ENCODE assay signal across 17 mouse cellular contexts in the genomic region with DNA sequence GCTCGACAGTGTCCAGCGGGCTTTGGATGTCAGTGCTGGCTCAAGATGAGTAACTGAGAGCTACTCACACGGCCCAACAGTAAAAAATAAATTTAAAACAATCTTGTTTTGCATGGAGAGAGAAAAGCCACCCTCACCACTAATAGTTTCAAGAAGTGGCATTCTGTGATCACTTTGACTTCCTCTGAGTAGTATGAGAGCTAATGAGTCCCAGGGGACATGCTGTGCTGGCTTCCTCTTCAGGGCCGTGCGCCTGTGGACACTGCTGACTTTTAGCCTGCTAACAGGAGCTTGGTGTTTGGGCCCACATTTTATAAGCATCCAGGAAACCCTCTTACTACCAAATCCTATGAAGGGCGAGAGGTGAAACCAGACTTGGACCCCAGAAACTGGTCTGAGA. TPM values are rescaled to one million over a fixed set of nuclear protein-coding genes. Genes with fewer than 3 reads are reported as not detected.
DNase-seq lines count a peak whose midpoint lies in the region; ATAC-seq and TF ChIP-seq lines count a peak whose summit lies in the region.
"Had no signal": no experiment of that assay in that cellular context is flagged by ENCODE, and none has a peak within 500 bp of the region (broad histone marks: within the 10 kb centered on the region; RNA-seq: fewer than 3 reads in every experiment).

No protein-coding gene starts in this region.

- H3K9me3 ChIP-seq in limb, embryonic 10.5 days (replicated peaks), result no peaks in the 10 kb centered on the region
- H3K9me3 ChIP-seq: liver, embryonic 13.5 days had no signal

- no peak overlapping the region for H3K27ac ChIP-seq in kidney, adult 2 months (ENCODE audit: insufficient read depth, low read depth, low read length)
- H3K27ac ChIP-seq in spleen, adult 2 months (ENCODE audit: insufficient read depth, low read length), result no peak overlapping the region; the same call in 1 of the 2 replicates
- H3K27ac ChIP-seq in limb, embryonic 10.5 days, result peak overlapping the region; percentile 51
- H3K27ac ChIP-seq: liver, embryonic 13.5 days had no signal

- TF ChIP-seq CTCF in kidney, adult 2 months (conservative IDR thresholded peaks at IDR 0.05; ENCODE audit: insufficient read depth, insufficient read length, low read depth, low read length), result no peak
- TF ChIP-seq CTCF in spleen, adult 2 months (IDR thresholded peaks at IDR 0.05; ENCODE audit: extremely low read depth, insufficient read depth, insufficient read length, insufficient replicate concordance), result no peak

- no peak for ATAC-seq in erythroid progenitor cell, adult 5-6 weeks (replicated peaks; ENCODE audit: low FRiP score, poor library complexity, severe bottlenecking)
- ATAC-seq: lung, postnatal 0 days; Patski had no signal

- H3K4me1 ChIP-seq in kidney, adult 2 months (ENCODE audit: control insufficient read depth, insufficient read depth, low read length), result no peaks in the 10 kb centered on the region
- peaks cover 16% of the 10 kb centered on the region; the same call in 1 of the 2 replicates for H3K4me1 ChIP-seq in spleen, adult 2 months (ENCODE audit: control insufficient read depth, insufficient read depth, insufficient read length)
- H3K4me1 ChIP-seq in limb, embryonic 10.5 days, result peaks cover 27% of the 10 kb centered on the region
- H3K4me1 ChIP-seq: liver, embryonic 13.5 days had no signal

- no peaks in the 10 kb centered on the region for H3K27me3 ChIP-seq in kidney, adult 2 months (replicated peaks; ENCODE audit: control insufficient read depth, insufficient read depth, low read length)
- no peaks in the 10 kb centered on the region for H3K27me3 ChIP-seq in spleen, adult 2 months (ENCODE audit: control insufficient read depth, insufficient read depth, low read length)
- H3K27me3 ChIP-seq in limb, embryonic 10.5 days (ENCODE audit: low read depth, poor library complexity, severe bottlenecking), result no peaks in the 10 kb centered on the region
- H3K27me3 ChIP-seq: liver, embryonic 13.5 days; Patski had no signal

- H3K36me3 ChIP-seq in kidney, adult 2 months (ENCODE audit: control insufficient read depth, insufficient read depth, low read length), result no peaks in the 10 kb centered on the region
- H3K36me3 ChIP-seq in spleen, adult 2 months (ENCODE audit: control insufficient read depth, insufficient read depth, low read length), result no peaks in the 10 kb centered on the region
- H3K36me3 ChIP-seq in limb, embryonic 10.5 days, result no peaks in the 10 kb centered on the region
- H3K36me3 ChIP-seq: liver, embryonic 13.5 days had no signal

- 76% methylated on average over 6 of the region's 6 CpGs for WGBS in kidney, adult 2 months
- 49% methylated on average over 6 of the region's 6 CpGs for WGBS in spleen, adult 2 months
- WGBS in limb, embryonic 10.5 days, result 70% methylated on average over 6 of the region's 6 CpGs

- DNase-seq in kidney, adult 2 months, result peak; percentile 38
- DNase-seq in kidney, adult 18-20 months, result no peak
- DNase-seq in spleen, adult 2 months (ENCODE audit: low read depth in 1 of 2, low spot score in 2 of 2), result peak; percentile 41 to 43
- DNase-seq in spleen, postnatal 14 days (ENCODE audit: low spot score in 2 of 2), result no peak
- DNase-seq in limb, embryonic 10.5 days (ENCODE audit: low spot score), result no peak
- no peak for DNase-seq in thymus, postnatal 0 days (ENCODE audit: low spot score)
- DNase-seq: cerebellum, adult 2 months; gastrocnemius, postnatal 36 days; kidney, postnatal 4 days; liver, embryonic 13.5 days; thymus, adult 18-20 months had no signal

- TF ChIP-seq POLR2A in kidney, adult 2 months (IDR thresholded peaks at IDR 0.05; ENCODE audit: low read depth, low read length), result no peak
- no peak for TF ChIP-seq POLR2A in spleen, adult 2 months (IDR thresholded peaks at IDR 0.05; ENCODE audit: low read depth, low read length)

- H3K4me3 ChIP-seq in kidney, adult 2 months (ENCODE audit: insufficient read depth, low read depth, low read length), result no peak overlapping the region
- H3K4me3 ChIP-seq in spleen, adult 2 months (ENCODE audit: extremely low read depth, insufficient read depth, insufficient read length), result no peak overlapping the region
- no peak overlapping the region for H3K4me3 ChIP-seq in limb, embryonic 10.5 days
- H3K4me3 ChIP-seq: erythroblast, embryonic 14.5 days; liver, embryonic 13.5 days had no signal

RNA-seq across cellular contexts. Expression of gene Arhgap22, which starts 21.8 kb away (rescaled TPM):
- polyA plus RNA-seq in kidney, adult 2 months (2012; rRNA removed), result 9.0 and 15.7 TPM in 2 replicates
- polyA plus RNA-seq in spleen, adult 2 months (2012; rRNA removed), result 11.1 and 13.4 TPM in 2 replicates
- polyA plus RNA-seq in limb, embryonic 10.5 days (2016; fragmentation: Nextera tagmentation; extraction: Ambion mirVana), result 2.4 and 3.9 TPM in 2 replicates
- not detected in 2 replicates for total RNA-seq in erythroid progenitor cell, adult 5-6 weeks (2015; ENCODE audit: low replicate concordance)
- total RNA-seq in erythroid progenitor cell, adult 5-6 weeks (2017; ENCODE audit: low replicate concordance), result 3.1 TPM in 1 of 2 replicates, not detected in the other
- polyA plus RNA-seq in thymus, postnatal 0 days (2015; fragmentation: Nextera tagmentation; extraction: Ambion mirVana), result 3.1 and 3.4 TPM in 2 replicates
- total RNA-seq: hematopoietic stem cell, adult 5-6 weeks; megakaryocyte-erythroid progenitor cell, adult 5-6 weeks had no signal

RNA-seq across cellular contexts. Expression of gene Wdfy4, which starts 50.4 kb away (rescaled TPM):
- polyA plus RNA-seq in kidney, adult 2 months (2012; rRNA removed), result 1.5 and 4.1 TPM in 2 replicates
- 87.5 and 92.6 TPM in 2 replicates for polyA plus RNA-seq in spleen, adult 2 months (2012; rRNA removed)
- 0.15 and 0.16 TPM in 2 replicates for polyA plus RNA-seq in limb, embryonic 10.5 days (2016; fragmentation: Nextera tagmentation; extraction: Ambion mirVana)
- 9.6 and 32.4 TPM in 2 replicates for total RNA-seq in erythroid progenitor cell, adult 5-6 weeks (2015; ENCODE audit: low replicate concordance)
- 5.2 and 7.8 TPM in 2 replicates for total RNA-seq in erythroid progenitor cell, adult 5-6 weeks (2017; ENCODE audit: low replicate concordance)
- 3.5 and 4.3 TPM in 2 replicates for polyA plus RNA-seq in thymus, postnatal 0 days (2015; fragmentation: Nextera tagmentation; extraction: Ambion mirVana)
- polyA plus RNA-seq: Patski had no signal

Comparison
In these comparisons a context has a peak if more than half of its experiments do, and no peak if none do; other contexts are left out.
1. DNase-seq: peak in kidney, adult 2 months (single experiment) and spleen, adult 2 months (2 of 2); none in kidney, adult 18-20 months (single experiment), spleen, postnatal 14 days (0 of 2), limb, embryonic 10.5 days (single experiment) and thymus, postnatal 0 days (single experiment).
2. RNA of gene Wdfy4, which starts 50.4 kb away (polyA plus RNA-seq): 87.5 to 92.6 TPM in spleen, adult 2 months; 3.5 to 4.3 TPM in thymus, postnatal 0 days, 1.5 to 4.1 TPM in kidney, adult 2 months and 0.15 to 0.16 TPM in limb, embryonic 10.5 days; every median in the first group is over 10 times any median in the second.